Mouse (Mus musculus) c-Kit-positive CD71-positive TER-119-positive erythroid progenitor cells, embryonic 14.5 days (primary cell): ENCODE measurements around the gene Mdga1.

Experiments used
- DNase-seq: peaks from one replicate; pipeline ENCODE4 v3.0.0-alpha.2; 2013; ENCODE audit warnings: low spot score

Mdga1 gene

DNA sequence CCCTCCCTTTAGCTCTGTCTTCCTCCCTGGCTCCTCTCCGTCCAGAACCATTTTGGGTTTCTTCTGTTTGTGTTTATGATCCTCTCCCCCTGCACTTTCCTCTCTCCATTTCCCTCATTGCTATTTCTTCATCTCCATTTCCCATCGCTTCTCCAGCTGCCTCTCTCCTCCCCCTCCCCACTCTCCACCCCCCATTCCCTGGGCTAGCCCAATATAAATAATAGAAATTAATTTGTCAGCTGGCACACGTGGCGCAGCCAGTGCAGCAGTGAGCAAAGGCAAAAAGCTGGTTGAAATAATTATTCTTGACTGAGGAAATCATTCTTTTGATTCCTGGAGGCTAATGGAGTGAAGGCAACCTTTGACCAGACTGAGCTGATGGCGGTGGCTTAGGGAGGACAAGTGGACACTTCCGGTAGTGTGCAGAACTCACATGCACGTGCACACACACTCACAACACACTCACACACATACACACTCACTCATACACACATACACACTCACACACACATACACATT, at the start of gene Mdga1:
Gene Mdga1, minus strand, starts transcription at position 51 of the 519 bp plus-strand sequence.
- no peak for DNase-seq

DNA sequence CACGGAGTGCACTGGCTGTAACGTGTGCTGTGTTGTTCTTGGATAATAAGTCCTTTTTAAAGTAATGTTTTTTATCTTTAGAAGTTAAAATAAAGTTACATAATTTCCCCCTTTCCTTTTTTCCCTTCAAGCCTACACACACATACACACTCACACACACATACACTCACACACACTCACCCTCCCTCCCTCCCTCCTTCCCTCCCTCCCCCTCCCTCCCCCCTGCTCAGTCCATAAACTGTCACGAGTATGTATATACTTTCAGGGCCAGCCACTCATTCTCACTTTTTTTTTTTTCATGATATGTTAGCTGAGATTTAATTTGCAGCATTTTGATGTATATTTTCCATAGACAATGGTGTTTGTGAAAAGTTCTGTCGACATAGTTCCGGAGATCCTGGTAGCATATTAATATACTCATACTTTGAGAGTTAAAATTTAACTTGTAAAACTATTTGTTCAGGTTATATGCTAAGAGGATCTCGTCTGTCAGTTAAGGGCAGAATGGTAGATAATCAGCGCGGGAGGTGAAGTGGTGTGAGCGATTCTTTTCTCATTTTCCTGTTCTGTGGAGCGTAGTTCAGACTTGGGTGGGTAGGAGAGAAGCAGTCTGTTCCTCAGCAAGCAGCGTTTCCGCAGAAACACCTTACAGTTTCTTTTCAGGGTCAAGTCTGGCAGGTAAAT, 49.2 kb upstream of the Mdga1 start:
- no peak for DNase-seq

DNA sequence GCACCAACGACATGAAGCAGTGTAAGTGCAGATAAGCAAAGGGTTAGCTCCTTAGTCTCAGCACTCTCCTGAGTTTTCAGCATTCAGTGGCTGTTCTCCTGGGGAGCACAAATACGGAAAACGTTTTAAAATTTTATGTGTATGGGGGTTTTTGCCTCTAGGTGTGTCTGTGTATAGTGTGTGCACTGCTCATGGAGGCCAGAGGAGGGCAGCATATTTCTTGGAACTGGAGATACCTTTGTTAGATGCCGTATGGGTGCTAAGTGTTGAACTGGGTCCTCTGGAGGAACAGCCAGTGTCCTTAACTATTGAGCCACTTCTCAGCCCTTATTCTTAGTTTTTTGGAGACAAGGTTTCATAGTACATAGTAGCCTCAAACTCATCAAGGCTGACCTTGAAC, 44.8 kb upstream of the Mdga1 start:
- no peak for DNase-seq

DNA sequence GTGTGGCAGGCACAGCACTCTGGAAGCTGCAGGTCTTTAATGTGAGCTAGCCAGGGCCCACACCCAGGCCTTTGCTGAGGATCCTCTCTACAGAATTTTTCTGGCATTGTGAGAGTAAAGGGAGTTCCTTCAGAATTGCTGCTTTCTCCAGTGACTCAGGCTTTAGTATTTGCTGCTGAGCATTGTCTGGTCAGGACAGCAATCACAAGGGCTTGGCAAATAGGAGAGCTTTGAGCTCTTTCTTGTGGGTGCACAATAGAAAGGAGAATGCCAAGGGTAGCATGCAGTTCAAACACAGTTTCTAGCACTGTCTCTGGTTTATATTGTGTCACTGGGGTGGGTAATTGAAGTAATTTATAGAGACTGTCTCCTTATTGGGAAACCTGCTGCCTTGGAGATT, 38.5 kb upstream of the Mdga1 start:
- DNase-seq = no peak

DNA sequence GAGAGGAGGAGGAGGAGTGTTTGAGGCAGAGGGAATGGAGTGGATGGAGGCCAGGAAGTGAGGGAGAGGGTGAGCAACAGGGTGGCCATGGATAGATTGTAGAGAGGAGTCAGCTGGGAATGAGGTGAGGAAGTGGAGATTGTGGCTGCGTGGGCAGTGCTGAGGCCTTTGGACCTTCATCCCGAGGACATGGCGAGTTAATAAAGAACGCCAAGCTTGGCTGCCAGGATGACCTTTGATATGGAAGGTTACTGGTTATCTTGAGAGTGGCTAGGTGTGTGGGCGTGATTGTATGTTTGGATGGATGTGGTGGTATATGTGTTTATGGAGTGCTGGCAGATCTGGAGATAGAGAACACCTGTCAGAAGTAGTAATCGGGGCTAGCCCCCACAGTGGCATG, 38.0 kb upstream of the Mdga1 start:
- DNase-seq = no peak

DNA sequence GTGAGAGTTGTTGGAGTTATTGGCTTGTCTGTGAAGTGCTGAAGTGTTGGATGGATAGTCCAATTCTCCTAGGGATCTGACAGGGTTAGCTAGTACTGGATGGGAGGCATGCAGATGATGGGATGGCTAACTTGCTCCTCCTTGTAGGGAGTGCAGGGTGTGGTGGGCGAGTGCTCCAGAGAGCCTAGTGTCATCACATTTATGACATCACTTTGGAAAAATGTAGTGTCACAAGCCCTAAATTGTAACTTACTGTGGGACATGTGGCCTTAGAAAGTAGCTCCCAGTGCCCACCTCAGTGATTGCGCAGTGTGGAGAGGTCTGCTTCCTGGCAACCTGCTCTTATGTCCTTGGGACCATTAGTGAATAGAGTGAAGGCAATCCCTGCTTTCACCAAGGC, 37.0 kb upstream of the Mdga1 start:
- no peak for DNase-seq

DNA sequence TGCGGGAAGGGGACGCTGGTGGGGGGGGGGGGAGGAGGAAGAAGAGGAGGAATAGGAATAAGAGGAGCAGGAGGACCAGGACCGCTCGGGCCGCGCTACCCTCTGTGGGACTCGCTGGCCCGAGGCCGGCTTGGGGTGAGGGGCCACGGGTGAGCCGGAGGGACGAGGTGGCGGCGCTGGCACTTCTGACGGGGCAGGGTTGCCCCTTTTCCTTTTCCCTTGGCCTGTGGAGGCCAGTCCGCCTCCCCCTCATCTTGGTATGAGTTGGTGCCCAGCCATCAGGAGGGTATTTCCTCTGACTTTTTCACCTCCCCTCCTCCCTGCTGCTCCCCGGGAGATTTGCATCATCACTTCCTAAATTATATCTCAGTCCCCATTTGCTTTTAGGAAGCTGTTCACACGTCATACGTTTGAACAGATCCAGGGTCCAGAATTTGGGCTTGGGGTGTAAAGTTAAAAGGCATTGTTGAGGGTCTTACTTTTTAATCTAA, 35.6 kb upstream of the Mdga1 start:
- no peak for DNase-seq

DNA sequence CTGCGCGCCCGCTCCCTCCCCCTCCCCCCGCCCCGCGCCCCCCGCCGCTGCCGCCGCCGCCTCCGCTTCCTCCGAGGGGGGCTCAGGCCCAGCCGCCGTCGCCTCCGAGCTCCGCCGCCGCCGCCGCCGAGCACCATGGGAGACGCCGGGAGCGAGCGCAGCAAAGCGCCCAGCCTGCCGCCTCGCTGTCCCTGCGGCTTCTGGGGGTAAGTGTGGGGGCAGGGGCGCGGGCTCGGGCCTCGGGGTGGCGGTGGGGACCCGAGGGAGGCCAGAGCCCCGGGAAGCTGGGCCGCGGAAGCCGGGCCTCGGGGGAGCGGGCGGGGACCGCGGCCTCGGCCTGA, 35.2 kb upstream of the Mdga1 start:
- no peak for DNase-seq

DNA sequence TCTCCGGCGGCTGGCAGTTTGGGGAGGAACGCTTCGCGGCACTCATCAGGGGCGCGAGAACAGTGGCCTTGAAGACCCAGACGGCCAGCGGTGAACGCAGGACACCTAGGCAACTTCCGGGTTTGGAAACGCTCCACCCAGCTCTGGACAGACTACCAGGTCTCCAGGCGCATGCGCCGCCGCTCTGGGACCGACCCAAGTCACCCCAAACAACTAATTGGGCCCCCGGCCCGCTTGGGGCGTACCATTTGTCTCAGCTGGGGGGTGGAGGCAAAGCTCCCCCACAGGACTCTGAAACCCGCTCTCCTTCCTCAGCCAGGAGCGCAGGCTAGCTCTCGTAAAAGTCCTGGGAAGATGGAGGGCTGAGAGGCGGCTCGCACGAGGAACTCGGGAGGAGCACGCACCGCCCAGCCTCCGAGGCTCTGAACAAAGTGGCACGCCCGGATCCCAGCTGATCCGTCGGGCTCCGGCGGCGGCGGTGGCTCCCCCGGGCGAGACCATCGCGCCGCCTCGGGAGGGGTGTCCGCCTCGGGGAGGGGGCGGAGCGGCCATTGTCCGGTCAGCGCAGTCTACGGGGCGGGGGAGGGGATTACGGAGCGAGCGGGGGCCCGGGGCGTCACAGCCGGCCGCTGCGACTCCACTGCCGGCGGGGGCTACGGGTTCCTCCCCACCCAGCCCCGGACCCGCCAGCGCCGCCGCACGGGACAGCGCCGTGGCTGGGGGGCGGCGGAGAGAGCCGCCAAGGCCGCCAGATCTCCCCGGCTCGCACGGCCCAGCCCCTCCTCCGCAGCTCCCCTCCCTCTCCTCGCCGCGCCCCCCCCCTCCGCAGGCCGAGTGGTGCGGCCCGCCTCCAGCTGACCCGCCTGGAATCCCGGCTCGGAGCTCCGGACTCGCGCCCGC, 34.6 kb upstream of the Mdga1 start, which contains the start of gene Zfand3:
Gene Zfand3, plus strand, starts transcription at position 531 of the 900 bp plus-strand sequence.
- peak; percentile 92 for DNase-seq

DNA sequence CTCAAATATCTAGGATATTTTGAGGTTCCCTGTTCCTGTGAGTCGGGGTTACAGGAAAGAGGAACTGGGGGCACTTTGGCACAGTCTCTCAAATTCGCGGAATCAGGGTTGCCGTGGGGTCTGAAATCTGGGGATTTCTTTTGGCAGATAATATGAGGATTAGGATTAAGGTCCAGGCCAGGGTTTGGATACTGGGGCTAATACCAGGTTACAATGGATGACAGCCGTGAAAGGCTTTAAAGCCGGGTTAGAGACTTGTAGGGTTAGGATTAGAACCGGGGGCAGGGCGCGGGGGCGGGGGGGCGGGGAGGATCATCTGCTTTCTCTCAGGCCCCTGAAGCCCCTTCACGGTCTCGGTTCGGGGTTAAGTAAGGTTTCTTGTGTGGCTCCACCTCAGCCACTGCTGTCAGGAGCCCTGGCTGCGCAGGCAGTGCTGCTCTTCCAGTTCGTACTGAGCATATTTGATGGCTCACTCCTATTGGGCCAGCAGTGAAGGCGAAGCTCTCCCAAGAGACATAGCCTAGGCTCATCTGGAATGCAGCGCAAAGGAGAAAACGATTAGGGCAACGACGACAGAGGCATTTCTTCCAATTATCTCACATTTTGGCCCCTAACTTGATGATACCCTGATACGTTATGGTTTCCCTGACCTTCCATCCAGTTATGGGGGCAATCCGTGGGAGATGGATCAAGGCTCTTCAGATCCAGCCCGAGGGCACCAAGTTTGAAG, 28.8 kb upstream of the Mdga1 start:
- DNase-seq = no peak

DNA sequence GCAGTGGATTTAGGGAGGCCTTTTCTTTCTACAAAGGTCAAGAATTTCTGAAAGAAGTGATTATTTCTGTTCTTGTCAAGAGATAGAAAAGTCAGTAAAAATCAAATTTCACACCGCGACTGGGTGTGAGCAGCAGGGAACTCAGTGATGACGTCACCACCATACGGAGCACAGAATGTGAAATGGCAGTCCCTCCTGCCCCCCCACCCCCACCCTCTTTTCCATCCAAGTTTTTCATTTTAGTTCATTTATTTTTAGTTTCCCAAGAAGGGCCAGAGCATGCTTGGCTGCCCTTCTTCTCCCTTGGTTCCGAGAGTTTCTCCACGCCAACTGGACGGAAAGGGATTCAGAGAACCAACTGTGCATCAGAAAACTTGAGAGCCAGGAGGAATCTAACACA, 27.8 kb upstream of the Mdga1 start:
- no peak for DNase-seq

DNA sequence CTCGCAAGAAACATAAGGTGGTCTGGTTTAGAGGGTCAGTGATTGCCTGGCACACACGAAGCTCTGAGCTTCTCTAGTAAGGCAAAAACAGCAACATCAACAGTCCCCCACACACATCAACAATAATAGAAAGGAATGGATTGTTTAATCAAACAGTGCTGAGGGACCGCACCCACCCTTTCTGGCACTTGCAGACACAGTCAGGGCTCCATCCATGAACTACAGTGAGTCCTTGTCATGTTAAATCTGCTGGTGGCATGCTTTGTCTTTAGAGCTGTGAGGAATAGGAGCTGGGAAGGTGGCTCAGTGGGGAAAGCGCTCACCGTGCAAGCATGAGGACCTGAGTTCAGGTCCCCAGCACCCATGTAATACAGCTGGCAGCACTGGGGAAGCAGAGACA, 26.1 kb upstream of the Mdga1 start:
- DNase-seq = no peak

DNA sequence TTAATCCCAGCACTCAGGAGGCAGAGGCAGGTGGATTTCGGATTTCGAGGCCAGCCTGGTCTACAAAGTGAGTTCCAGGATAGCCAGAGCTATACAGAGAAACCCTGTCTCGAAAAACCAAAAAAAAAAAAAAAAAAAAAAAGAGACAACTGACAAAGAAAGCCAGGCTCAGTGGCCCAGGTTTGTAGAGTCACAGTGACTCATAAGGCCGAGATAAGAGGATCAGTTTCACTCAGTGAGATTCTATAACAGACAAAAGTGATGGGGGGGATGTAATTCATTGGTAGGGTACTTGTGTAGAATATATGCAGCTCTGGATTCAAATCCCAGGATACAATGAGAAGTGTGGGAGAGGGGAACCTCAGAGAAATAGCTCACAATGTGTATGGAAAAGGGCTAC, 24.6 kb upstream of the Mdga1 start:
- DNase-seq = no peak

DNA sequence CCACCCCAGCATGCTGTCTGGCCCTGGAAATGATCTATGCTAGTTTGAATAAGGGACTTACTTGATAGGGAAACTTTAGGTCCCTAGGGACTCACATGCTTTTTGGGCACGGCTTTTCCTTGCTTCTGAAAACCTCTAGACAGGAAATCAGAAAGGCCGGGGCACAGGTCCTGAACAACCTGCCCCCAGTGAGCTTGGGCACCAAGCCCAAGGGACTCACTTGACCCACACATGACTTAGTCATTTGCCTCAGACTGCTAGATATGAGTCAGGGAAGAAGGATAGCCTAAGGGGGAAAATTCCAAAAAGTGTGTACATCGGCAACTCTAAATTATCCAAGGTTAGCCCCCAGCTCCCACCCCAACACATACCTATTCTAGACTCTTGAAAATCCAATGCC, 24.1 kb upstream of the Mdga1 start:
- no peak for DNase-seq

DNA sequence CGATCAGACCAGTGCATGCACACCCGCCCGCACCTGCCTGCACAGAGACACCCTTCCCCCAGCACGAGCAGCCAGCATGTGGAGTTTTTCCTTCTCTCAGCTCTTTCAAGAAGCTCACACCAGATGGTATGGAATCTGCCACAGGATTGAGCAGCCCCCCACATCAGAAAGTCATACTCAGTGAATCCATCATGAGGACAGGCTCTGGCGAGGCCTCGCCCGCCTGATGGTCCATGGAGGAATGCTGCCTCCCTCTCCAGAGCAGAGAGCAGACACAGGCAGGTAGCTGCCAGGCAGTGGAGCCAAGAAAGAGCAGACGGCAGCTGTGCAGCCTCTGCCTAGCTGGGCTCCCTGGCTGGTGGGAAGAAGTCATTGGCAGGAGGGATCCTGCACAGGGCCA, 23.6 kb upstream of the Mdga1 start:
- DNase-seq = no peak

DNA sequence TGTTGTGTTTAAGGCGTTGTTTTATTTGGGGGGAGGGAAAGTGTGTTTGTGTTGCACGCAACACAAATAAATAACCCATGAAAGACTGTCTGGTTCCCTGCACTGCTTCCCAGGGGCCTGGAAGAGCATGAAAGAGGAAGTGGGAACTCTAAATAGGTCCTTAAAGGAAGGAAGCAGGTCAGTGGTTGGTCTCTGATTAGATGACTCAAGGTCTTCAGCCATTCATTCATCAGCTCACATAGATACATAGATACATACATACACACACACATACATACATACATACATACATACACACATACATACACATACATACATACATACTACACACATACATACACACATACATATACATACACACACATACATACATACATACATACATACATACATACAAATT, 21.0 kb upstream of the Mdga1 start:
- DNase-seq = no peak

DNA sequence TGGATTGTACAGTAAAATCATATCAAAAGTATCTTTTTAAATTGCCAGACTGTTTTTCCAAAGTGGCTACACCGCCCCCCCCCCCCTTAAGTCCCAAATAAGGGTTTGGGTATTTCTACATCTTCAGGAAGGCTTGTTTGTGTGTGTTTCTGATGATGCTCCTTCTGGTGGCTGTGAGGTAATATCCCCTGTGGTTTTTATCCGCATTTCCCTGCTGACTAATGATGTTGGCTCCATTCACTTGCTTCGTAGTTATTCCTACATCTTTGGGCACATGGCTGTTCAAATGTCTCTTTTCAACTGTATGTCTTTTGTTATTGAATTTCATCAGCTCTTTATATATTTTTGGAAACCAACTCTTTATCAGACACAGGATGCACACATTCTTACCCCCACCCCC, 20.2 kb upstream of the Mdga1 start:
- no peak for DNase-seq

DNA sequence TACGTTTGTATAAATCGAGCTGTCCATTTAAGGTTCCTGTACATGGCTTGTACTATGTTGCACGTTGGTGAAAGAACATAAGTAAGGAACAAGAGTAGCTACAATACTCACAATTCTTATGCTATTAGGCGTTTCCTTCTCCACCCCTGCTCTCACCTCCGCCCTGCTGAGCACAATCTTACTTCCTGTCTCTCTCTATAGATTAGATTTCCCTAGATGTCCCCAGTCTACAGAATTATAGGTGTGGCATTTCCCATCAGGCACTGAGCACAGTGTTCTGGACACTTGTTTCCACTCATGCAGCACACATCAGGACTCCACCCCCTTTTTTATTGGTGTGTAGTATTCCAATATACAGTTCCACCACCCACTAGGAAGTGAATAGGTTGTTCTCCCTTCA, 19.8 kb upstream of the Mdga1 start:
- no peak for DNase-seq

DNA sequence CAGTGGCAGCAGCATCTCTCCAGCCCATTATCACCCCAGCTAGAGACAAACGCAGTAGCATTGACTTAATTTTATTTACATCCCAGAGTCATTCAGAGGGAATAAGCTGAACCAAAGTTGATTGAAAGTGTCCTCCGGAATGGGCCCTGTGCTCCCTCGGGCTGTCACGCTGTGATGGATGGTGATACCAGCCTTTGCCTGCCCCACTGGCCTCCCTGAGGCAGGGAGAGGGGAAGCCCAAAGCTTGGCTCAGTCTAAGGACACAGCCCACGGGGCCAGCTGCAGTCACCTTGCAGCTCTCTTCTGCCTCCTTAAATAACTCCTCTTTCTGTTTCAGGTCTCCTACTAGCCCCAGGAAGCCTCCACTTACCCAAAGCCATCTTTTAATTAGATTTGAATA, 18.3 kb upstream of the Mdga1 start:
- DNase-seq = no peak

DNA sequence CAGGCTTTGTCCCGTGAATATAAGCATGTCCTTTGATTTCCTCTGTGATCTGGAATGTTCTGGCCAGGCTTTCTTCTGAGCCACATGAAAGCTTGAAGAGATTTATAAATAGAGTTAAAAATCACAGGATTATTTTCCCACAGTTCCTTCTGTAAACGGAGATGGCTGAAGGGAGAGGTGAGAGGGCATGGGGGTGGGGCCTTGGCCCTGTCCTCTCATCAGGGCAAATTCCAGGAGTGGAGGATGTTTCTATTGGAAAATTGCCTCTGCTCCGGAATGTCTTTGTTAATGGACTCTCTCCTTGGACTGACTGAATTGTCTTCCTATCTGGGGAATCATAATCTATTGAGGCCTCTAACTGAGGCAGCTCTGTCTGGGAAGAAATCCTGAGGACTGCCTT, 15.6 kb upstream of the Mdga1 start:
- DNase-seq = no peak

DNA sequence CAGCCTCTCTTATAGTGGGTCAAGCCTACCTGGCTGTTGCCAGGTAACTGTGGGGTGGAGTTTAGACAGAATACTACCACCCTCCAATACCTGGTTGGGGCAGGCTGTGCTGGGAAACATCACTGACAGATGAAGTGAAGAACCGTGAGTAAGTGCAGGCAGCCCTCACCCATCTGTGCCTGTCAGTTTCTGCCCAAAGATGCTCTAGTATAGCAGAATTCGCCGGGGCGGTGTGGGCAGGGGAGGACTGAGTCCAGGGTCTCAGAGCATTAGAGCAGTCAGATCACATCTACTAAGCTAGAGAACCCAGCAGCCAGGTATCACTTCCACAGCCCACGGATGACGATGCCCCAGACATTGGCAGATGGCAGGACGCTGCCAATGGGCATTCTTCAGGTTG, 15.0 kb upstream of the Mdga1 start:
- DNase-seq = no peak

DNA sequence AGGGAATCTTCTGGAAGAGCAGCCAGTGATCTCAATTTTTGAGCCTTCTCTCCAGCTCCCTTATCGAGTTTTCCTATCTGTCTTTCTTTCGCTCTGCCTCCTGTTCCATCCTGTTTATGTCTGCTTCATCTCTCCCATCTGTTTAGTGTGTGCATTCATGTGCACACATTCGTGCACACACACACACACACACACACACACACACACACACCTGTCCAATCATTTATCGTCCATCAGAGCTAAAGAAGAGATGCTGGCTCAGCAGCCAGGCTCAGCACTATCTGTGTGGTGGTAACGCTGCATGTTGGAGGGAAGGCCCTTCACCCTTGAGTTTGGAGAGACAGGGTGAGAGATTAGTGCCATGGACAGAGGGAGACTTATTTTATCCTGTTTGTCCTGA, 13.3 kb upstream of the Mdga1 start:
- no peak for DNase-seq

DNA sequence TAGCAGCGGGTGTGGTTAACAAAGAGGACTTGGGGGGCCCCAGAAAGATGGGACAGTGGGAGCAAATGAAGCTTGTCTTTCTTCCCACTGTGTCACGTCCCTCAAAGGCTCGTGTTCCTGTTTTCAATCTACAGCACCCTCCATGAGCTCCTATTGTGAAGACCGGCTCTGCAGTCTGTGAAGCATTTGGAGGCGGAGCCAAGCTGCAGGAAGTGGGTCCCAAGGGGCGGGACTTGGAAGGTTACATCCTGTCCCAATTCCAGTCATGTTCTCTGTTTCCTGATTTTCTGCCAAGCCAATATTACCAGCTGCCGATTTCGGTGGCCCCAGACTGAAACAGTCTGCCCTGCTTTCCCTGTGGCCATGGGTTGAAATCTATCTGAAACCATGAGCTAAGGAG, 11.7 kb upstream of the Mdga1 start:
- no peak for DNase-seq
